Mouse (Mus musculus) CH12.LX (cell line): ENCODE results near the gene Trim46.

Experiments used
- CTCF ChIP-seq, 2 experiments: IDR thresholded peaks in 1 of 2; conservative IDR thresholded peaks in 1 of 2; 2 replicates each; pipeline ENCODE4 v1.5.1; 2011 to 2012; ENCODE audit warnings: low read depth in 2 of 2, low read length in 2 of 2, improper control_type of control experiment in 1 of 2, inconsistent platforms in 1 of 2, mild to moderate bottlenecking in 1 of 2, moderate library complexity in 1 of 2
- ELF1 ChIP-seq: IDR thresholded peaks from 2 replicates; pipeline ENCODE4 v1.6.1; 2014; ENCODE audit warnings: low read depth, mild to moderate bottlenecking, inconsistent platforms, low read length, improper control_type of control experiment
- EP300 ChIP-seq: IDR thresholded peaks from 2 replicates; pipeline ENCODE4 v1.6.1; 2011; ENCODE audit warnings: low read length, improper control_type of control experiment
- MAX ChIP-seq: IDR thresholded peaks from 2 replicates; pipeline ENCODE4 v1.6.1; 2011; ENCODE audit warnings: low read length, improper control_type of control experiment
- MAZ ChIP-seq: IDR thresholded peaks from 2 replicates; pipeline ENCODE4 v1.6.1; 2012; ENCODE audit warnings: low read depth, mild to moderate bottlenecking, inconsistent platforms, low read length, improper control_type of control experiment, moderate library complexity
- POLR2A ChIP-seq: IDR thresholded peaks from 2 replicates; pipeline ENCODE4 v1.6.1; 2011; ENCODE audit warnings: low read depth, mild to moderate bottlenecking, improper control_type of control experiment, low read length

DNA sequence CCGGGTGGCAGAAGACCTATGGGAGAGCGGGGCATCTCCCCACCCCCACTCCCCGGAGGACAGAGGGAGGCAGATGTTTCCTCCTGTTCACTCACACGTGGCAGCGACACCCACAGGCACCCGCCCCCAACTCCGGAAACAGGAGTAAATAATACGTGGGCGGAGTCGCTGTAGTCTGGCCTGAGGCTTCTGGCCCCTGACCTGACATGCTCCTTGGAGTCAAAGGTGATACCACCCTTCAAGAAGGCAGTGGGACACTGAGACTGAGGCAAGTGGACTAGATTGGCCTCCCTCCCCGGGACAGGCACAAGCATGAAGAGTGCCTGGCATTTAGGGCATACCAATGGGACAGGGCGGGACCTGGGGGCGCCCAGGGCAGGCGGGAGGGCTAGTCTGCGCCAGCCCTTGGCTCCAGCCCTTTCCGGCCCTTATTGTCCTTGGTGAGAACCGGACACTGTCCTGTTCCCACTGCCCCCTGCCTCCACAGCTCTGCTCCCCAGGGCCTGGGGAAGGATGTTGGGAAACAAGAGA is 5.3 kb upstream of the Trim46 start:
- TF ChIP-seq POLR2A (peak; percentile 58; the same call in 1 of the 2 replicates), ELF1 (peak; percentile 74), MAX (peak; percentile 91), CTCF (conservative IDR thresholded peaks at IDR 0.05 in 1 of 2, IDR thresholded peaks at IDR 0.05 in 1 of 2; ENCODE audit: low read depth in 2 of 2, low read length in 2 of 2) (peak in 1 of 2 experiments; percentile 25; a peak in 2 of 4 replicates), EP300 (peak; percentile 65), MAZ (0 out of 2 replicates have a peak, but pooled peaks have one; percentile 60)
